Mouse (Mus musculus) lung, postnatal 14 days (tissue): Measurements from ENCODE around the gene Smpdl3a.
A peak's percentile ranks its signal among the peaks of the same experiment; 100 is the strongest.

Experiments used
- DNase-seq: peaks from one replicate; pipeline ENCODE4 v3.0.0; 2021

Gene Smpdl3a

DNA sequence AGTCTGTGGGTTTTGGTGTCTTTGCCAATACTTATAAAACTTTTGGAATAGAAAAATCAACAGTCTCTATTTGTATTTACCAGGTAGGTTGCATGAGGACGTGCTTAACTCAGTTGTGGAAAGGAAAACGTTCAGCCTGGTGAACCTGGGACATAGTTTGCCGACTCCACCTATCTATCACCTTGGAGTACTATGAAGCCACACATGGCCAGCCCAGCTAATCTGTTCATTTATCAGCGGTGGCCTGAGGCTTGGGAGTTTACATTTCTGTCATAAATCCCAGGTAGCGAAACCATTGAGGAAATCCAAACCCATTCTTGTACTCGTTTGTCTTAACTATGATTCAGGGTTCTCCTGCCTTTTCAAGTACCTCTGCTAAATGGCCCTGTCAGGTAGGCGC is at the start of gene Smpdl3a:
Gene Smpdl3a (plus strand): TSS at position 318 of the 400 bp plus-strand sequence.
- no peak for DNase-seq

GRCm38 (mm10) chr10:57745452-57745851 is 48.7 kb upstream of the Smpdl3a start:
- no peak for DNase-seq

GRCm38 (mm10) chr10:57747127-57747526 is 47.0 kb upstream of the Smpdl3a start:
- no peak for DNase-seq

GRCm38 (mm10) chr10:57753343-57753742 is 40.8 kb upstream of the Smpdl3a start:
- no peak for DNase-seq

DNA sequence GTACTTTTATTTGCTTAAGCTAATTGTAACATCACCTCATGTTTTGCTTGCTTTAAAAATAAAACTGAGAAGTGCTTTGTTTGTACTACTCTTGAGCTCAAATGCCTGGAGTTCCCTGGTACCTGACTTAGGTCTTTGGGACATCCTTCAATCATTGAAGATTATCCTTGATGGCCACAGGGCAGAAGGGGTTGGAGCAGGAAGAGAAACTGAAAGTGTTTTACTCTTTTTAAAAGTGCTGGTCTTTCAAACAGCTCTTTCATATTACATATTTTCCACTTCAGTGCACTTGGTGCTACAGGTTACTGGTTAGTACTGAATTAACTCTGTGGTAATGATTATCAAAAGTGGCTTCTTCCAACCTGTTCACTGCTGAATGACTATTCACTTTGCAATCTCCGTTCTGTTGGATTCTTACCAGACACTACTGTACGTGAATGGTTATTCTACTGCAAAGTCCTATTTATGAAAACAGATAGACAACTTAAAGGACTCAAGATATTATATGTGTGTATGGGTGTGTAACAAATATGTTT is 38.9 kb upstream of the Smpdl3a start:
- DNase-seq, result no peak

DNA sequence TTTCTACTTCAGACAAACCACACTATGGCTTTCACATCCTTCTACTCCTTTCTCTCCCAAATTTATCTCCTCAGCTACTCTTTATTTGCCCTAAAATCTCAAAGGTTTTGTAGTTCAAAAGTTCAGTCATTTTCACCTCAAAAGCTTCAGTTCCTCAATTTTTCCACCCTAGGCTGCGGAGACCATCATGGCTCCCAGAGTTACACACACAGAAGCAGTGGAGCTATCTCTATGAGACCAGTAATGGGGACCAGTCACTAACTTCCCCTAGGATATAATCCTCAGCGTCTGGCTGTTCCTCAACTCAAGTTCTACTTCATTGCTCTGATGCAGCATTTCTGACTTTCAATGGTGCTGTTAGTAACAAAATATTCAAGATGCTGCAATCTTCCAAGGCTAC is 35.1 kb upstream of the Smpdl3a start:
- no peak for DNase-seq

- DNase-seq, result no peak
Observed at GRCm38 (mm10) chr10:57760694-57761093, 33.4 kb upstream of the Smpdl3a start.

DNA sequence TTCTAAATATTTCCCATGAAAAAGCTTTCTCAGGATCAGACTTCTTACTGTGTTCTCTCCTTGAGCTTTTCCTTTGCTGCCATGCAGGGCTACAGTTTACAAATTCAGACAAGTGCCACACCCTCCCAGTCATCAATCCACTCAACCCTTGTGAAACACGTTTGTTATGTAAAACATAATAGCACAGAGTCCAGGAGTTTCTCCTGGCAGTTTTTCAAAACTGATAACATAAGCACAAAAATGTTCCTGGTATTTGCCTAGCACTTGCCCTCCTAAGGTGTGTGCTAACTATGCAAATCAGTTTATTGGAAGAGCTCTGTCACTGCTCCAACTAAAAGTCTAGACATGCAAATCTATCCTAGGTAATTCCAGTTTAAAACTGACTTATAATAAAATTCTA is 31.1 kb upstream of the Smpdl3a start:
- no peak for DNase-seq

GRCm38 (mm10) chr10:57783289-57784130 is 10.6 kb upstream of the Smpdl3a start:
- DNase-seq, result no peak

DNA sequence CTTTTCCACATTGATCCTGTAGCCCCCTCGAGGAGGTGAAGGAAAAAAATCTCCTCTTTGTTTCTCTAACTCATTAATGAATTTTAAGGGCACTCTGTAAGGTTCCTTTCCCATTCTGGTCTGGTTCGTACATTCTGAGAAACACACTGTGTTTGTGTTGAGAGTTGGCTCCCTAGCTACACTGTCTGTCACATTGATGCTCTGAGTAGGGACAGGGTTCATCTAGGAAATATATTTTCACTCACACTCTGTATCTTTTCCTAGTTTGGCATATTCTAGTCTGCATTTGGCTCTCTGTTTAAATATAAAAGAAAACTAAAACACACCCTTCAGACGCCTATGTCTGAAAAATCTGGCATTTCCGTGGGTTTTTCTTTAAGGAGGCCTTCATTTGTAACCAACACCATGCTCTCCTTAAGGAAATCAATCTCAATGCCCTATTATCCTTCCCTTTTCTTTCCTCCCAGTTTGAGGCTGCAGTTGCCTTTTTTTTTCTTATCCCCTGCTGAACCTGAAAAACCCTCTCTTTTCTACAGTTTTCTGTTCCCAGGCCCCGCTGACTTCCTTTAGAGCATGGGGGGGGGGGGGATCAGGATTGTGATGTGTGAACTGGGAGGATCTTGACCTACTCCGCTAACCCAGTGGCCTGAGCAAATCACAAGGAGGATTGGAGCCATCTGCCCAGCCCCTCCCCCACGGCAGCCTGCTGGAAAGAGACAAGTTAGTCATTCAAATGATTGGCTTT is 9.8 kb upstream of the Smpdl3a start:
- DNase-seq, result peak; percentile 58

- no peak for DNase-seq
Observed at GRCm38 (mm10) chr10:57784876-57785150, 9.3 kb upstream of the Smpdl3a start, which contains the start of gene Fabp7. TSS of gene Fabp7 (plus strand) at chr10:57784881.

DNA sequence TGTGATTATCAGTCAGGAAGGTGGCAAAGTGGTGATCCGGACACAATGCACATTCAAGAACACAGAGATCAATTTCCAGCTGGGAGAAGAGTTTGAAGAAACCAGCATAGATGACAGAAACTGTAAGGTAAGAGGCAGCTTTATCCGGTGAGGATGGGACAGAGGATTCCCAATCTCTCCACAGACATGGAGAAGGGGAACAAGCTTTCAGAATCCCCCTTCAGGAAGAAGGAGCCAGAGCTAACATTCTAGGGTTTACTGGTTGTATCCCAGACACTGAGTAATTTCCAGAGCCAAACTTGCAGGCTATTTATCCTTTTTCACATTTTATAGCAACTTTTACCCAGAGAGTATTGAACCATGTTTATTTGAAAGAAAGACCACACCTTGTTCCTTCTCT is 8.6 kb upstream of the Smpdl3a start:
- no peak for DNase-seq

GRCm38 (mm10) chr10:57792957-57793356 is 1.2 kb upstream of the Smpdl3a start:
- no peak for DNase-seq

GRCm38 (mm10) chr10:57794491-57795461 is 641 bp downstream of the Smpdl3a start:
- DNase-seq, result peak; percentile 62

GRCm38 (mm10) chr10:57795542-57795941 is 1.4 kb downstream of the Smpdl3a start:
- DNase-seq, result peak; percentile 9

GRCm38 (mm10) chr10:57796057-57796456 is 1.9 kb downstream of the Smpdl3a start:
- DNase-seq, result peak; percentile 29

DNA sequence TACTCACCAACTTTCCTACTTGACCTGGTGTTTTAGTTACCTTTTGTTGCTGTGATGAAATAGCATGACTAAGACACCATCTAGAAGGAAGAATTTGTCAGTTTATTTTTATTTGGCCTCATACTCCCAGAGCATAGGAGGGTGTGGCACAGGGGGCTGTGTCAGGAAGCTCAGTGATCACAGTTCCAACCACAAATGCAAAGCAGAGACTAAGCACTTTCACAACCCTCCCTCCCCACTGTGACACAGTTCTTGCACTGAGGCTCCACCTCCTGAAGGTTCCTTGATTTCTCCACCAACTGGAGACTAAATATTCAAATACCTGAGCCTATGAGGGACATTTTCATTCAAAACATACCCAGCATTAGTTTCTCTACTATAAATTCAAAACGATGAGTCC is 5.4 kb downstream of the Smpdl3a start:
- DNase-seq, result no peak

GRCm38 (mm10) chr10:57807754-57808153 is 13.6 kb downstream of the Smpdl3a start:
- no peak for DNase-seq

DNA sequence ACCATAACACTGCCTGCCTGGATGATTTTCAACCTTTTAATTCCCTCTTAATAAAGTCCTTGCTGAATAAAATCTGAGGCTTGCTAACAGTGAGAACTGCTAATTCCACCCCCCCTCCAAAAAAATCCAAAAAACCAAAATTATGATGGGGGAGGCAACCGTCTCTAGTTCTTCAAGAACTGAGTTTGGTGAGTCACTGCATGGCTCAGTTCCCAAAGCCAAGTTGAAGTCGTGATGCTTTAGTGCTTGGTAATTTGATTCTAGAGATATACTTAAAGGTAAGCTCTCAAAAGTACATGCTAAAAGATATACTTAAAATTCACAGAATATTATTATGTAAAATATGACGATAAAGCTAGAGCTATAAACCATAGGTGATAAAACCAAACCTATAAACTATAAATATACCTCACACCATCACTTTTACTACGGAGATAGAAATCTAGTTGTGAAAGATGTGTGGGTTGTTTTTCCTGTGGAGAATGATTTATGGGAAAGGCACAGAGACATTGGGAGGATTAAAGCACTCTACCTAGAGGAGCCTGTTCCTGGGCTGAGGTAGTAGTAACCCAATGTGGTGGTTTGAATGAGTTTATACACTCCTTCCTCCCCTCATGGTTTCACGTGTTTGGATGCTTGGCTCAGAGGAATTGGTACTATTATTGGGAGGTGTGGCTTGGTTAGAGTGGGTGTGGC is 18.2 kb downstream of the Smpdl3a start:
- no peak for DNase-seq

GRCm38 (mm10) chr10:57814295-57814694 is 20.2 kb downstream of the Smpdl3a start:
- no peak for DNase-seq

- DNase-seq, result no peak
Observed at GRCm38 (mm10) chr10:57815869-57816268, 21.7 kb downstream of the Smpdl3a start.

DNA sequence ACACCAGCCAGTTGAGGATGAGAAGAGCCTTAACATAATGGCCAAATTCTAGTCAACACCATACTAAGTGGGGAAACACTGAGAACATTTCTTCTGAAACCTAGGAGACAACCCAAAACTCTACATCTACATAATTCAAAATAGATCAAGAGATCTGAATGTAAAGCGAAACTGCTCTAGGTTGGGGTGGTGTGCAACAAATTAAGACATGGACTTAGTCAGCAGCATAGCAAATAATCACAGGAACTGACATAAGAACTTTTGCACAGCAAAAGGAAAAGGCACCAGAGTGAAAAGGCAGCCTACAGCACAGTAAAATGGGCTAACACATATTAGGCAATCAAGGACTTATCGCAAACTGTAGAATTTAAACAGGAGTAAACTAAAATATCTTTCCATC is 25.1 kb downstream of the Smpdl3a start:
- no peak for DNase-seq
